Mouse (Mus musculus) heart, embryonic 12.5 days (tissue): ENCODE data around the gene Itpripl2. TPM values are rescaled to one million over a fixed set of nuclear protein-coding genes. Genes with fewer than 3 reads are reported as not detected.

Experiments
- ATAC-seq: fragments of 200-750 bp; cut with Nextera tagmentation; 2 replicates; pipeline ENCODE4 v1.8.0; 2017; ENCODE audit warnings: moderate TSS enrichment, moderate library complexity; ENCODE audit not compliant: insufficient number of reproducible peaks, low FRiP score
- H3K27ac ChIP-seq: fragments of 300-500 bp; sonication (generic); 2 replicates; pipeline ENCODE4 v1.5.1; 2016; ENCODE audit warnings: mild to moderate bottlenecking, moderate library complexity; ENCODE audit not compliant: poor library complexity, severe bottlenecking
- H3K27me3 ChIP-seq: fragments of 300-500 bp; sonication (generic); replicated peaks from 2 replicates; pipeline ENCODE4 v1.6.1; 2016; ENCODE audit warnings: mild to moderate bottlenecking, moderate library complexity
- H3K36me3 ChIP-seq: fragments of 300-500 bp; sonication (generic); 2 replicates; pipeline ENCODE4 v1.6.1; 2016; ENCODE audit warnings: mild to moderate bottlenecking, moderate library complexity
- H3K4me1 ChIP-seq: fragments of 300-500 bp; sonication (generic); replicated peaks from 2 replicates; pipeline ENCODE4 v1.6.1; 2016; ENCODE audit warnings: mild to moderate bottlenecking
- H3K4me2 ChIP-seq: fragments of 300-500 bp; sonication (generic); 2 replicates; pipeline ENCODE4 v1.6.1; 2016; ENCODE audit warnings: mild to moderate bottlenecking, moderate library complexity
- H3K4me3 ChIP-seq: fragments of 300-500 bp; sonication (generic); 2 replicates; pipeline ENCODE4 v1.5.1; 2016; ENCODE audit warnings: mild to moderate bottlenecking
- H3K9ac ChIP-seq: fragments of 300-500 bp; sonication (generic); 2 replicates; pipeline ENCODE4 v1.6.1; 2016; ENCODE audit warnings: mild to moderate bottlenecking, moderate library complexity
- H3K9me3 ChIP-seq: fragments of 300-500 bp; sonication (generic); replicated peaks from 2 replicates; pipeline ENCODE4 v1.6.1; 2016; ENCODE audit warnings: mild to moderate bottlenecking, moderate library complexity
- whole genome bisulfite sequencing: fragments of 180-500 bp; shearing (Covaris S2); methylation state at CpG from one replicate; pipeline ENCODE4 v1.1.7; 2016; 5-methylcytosine and 5-hydroxymethylcytosine counted together
- polyA plus RNA-seq: library from polyadenylated mRNA; unstranded; fragments of >200 nt; fragmentation: Nextera tagmentation; extraction: Ambion mirVana; gene quantifications from 2 replicates; pipeline ENCODE4 v1.2.1, GENCODE M21; 2016

The Itpripl2 gene
- polyA plus RNA-seq, 1 experiment from 2014 or later, result 3.7 TPM

GRCm38 (mm10) chr7:118437101-118437802, 54.5 kb downstream of the Itpripl2 start:
- no peak for ATAC-seq
- Histone ChIP-seq H3K4me3 (no peak overlapping the region), H3K9ac (no peak overlapping the region), H3K27me3 (peaks cover 11% of the 10 kb centered on the region), H3K36me3 (no peaks in the 10 kb centered on the region), H3K27ac (no peak overlapping the region), H3K9me3 (peaks cover 6% of the 10 kb centered on the region; the same call in 1 of the 2 replicates), H3K4me1 (no peaks in the 10 kb centered on the region), H3K4me2 (no peak overlapping the region)
- 49% methylated on average over 7 of the region's 7 CpGs for WGBS

Other genes starting within 250 kb of the Itpripl2 start
- 15.0 and 15.6 TPM in 2 replicates for gene Smg1, start 248.3 kb downstream of the Itpripl2 start, polyA plus RNA-seq
- gene Syt17, start 43.8 kb downstream of the Itpripl2 start, polyA plus RNA-seq, result 1.2 and 1.4 TPM in 2 replicates
- gene Coq7, start 41.4 kb upstream of the Itpripl2 start, polyA plus RNA-seq, result 148 and 149 TPM in 2 replicates
- gene Tmc7, start 92.8 kb upstream of the Itpripl2 start, polyA plus RNA-seq, result 2.4 TPM in 2 replicates
- gene Tmc5, start 105.3 kb upstream of the Itpripl2 start, polyA plus RNA-seq, result 0.12 and 0.22 TPM in 2 replicates
- gene Gde1, start 213.8 kb upstream of the Itpripl2 start, polyA plus RNA-seq, result 70.1 and 74.6 TPM in 2 replicates
- gene Ccp110, start 220.6 kb upstream of the Itpripl2 start, polyA plus RNA-seq, result 9.6 and 9.7 TPM in 2 replicates
- 55.7 and 55.8 TPM in 2 replicates for gene Vps35l, start 248.3 kb upstream of the Itpripl2 start, polyA plus RNA-seq